Mouse (Mus musculus) forebrain, embryonic 11.5 days (tissue): ENCODE measurements at regions not wholly inside any gene's neighbourhood (a gene's known extent, or its start where the extent isn't known, plus 50 kb on each side); places are given as distances from the start of the nearest gene placed in this dataset.
A peak's percentile ranks its signal among the peaks of the same experiment; 100 is the strongest.

Experiments
- ATAC-seq: fragments of 200-750 bp; cut with Nextera tagmentation; replicated peaks from 2 replicates; pipeline ENCODE4 v1.8.0; 2017; ENCODE audit warnings: moderate TSS enrichment; ENCODE audit not compliant: low FRiP score
- DNase-seq: peaks from one replicate; pipeline ENCODE4 v3.0.0-alpha.2; 2017; ENCODE audit warnings: low spot score
- H3K27ac ChIP-seq: fragments of 300-500 bp; sonication (generic); 2 replicates; pipeline ENCODE4 v1.5.1; 2014; ENCODE audit warnings: low read depth, low read length
- H3K27me3 ChIP-seq: fragments of 300-500 bp; sonication (generic); 2 replicates; pipeline ENCODE4 v1.6.1; 2014; ENCODE audit warnings: mild to moderate bottlenecking, low read length, mixed read lengths; ENCODE audit not compliant: control insufficient read depth, insufficient read depth
- H3K36me3 ChIP-seq: fragments of 300-500 bp; sonication (generic); 2 replicates; pipeline ENCODE4 v1.6.1; 2014; ENCODE audit warnings: mild to moderate bottlenecking, low read length, moderate library complexity, mixed read lengths; ENCODE audit not compliant: control insufficient read depth, insufficient read depth
- H3K4me1 ChIP-seq: fragments of 300-500 bp; sonication (generic); replicated peaks from 2 replicates; pipeline ENCODE4 v1.6.1; 2014; ENCODE audit warnings: low read length, mixed read lengths; ENCODE audit not compliant: control insufficient read depth, insufficient read depth
- H3K4me2 ChIP-seq: fragments of 300-500 bp; sonication (generic); 2 replicates; pipeline ENCODE4 v1.6.1; 2014; ENCODE audit warnings: low read depth, mild to moderate bottlenecking, low read length, moderate library complexity, mixed read lengths; ENCODE audit not compliant: severe bottlenecking
- H3K4me3 ChIP-seq: fragments of 300-500 bp; sonication (generic); 2 replicates; pipeline ENCODE4 v1.5.1; 2014; ENCODE audit warnings: low read depth, low read length
- H3K9ac ChIP-seq: fragments of 300-500 bp; sonication (generic); 2 replicates; pipeline ENCODE4 v1.6.1; 2014; ENCODE audit warnings: low read length
- H3K9me3 ChIP-seq: fragments of 300-500 bp; sonication (generic); 2 replicates; pipeline ENCODE4 v1.6.1; 2016; ENCODE audit warnings: low read length, mixed read lengths; ENCODE audit not compliant: control insufficient read depth
- WGBS: fragments of 180-500 bp; shearing (Covaris S2); extraction: QIAGEN DNeasy Blood & Tissue Kit; methylation state at CpG from one replicate; pipeline ENCODE4 v1.1.7; 2014; 5-methylcytosine and 5-hydroxymethylcytosine counted together

GRCm38 (mm10) chr11:63299712-63300581 is 171.2 kb downstream of the Pmp22 start:
- Histone ChIP-seq H3K4me1 (peaks cover 12% of the 10 kb centered on the region; the same call in 1 of the 2 replicates), H3K27me3 (no peaks in the 10 kb centered on the region; the same call in 1 of the 2 replicates), H3K36me3 (no peaks in the 10 kb centered on the region), H3K9me3 (no peaks in the 10 kb centered on the region), H3K9ac (no peak overlapping the region), H3K27ac (peak overlapping the region; percentile 72), H3K4me3 (no peak overlapping the region), H3K4me2 (no peak overlapping the region; the same call in 1 of the 2 replicates)
- 7% methylated on average over 14 of the region's 14 CpGs for WGBS
- DNase-seq (peak; percentile 72), ATAC-seq (peak; percentile 95)

DNA sequence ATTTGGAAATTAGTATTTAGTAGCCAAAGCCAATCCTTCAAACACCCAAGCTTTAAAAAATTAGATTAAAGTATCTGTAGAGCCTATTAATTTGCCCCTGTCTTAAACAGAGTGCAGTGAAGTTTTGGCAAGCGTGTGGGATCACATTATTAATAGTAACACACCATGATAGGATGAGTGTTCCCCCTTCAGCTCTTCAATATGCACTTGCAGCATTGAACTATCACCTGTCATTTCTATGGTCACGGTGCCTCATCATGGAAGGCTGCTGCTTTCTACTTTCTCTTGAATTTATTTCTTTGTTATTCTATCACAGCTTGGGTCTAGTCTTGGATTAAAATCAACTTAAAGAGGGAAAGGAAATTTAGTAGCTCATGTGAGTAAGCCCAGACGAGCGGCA is 196.4 kb downstream of the Pmp22 start:
- H3K27me3 ChIP-seq: no peaks in the 10 kb centered on the region
- H3K27ac ChIP-seq: no peak overlapping the region
- no peaks in the 10 kb centered on the region for H3K9me3 ChIP-seq
- H3K4me3 ChIP-seq: no peak overlapping the region
- H3K4me1 ChIP-seq: no peaks in the 10 kb centered on the region
- H3K36me3 ChIP-seq: no peaks in the 10 kb centered on the region
- DNase-seq (no peak), ATAC-seq (no peak)
- H3K9ac ChIP-seq: no peak overlapping the region
- no peak overlapping the region for H3K4me2 ChIP-seq
- WGBS: 91% methylated on average over 4 of the region's 4 CpGs

DNA sequence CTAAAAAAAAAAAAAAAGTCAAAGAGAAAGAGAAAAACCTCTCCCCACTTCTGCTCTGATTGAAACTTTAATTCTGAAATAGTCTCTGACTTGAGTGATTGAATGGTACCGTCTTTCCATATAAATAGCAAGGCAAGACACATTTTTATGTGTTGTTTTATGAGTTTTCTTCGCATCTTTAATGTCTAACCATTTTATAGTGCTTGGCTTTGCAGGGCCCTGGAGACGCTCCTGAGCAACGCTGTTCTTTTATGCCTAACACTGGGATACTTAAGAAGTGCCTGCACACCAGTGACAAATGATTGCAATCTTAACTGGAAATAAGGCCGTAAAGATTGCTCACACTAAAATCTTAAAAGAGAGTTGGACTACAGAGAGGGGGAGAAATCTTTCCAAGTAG is 198.1 kb downstream of the Pmp22 start:
- no peak overlapping the region for H3K27ac ChIP-seq
- DNase-seq (no peak), ATAC-seq (no peak)
- no peaks in the 10 kb centered on the region for H3K36me3 ChIP-seq
- no peak overlapping the region for H3K9ac ChIP-seq
- WGBS: 81% methylated on average over 5 of the region's 5 CpGs
- no peaks in the 10 kb centered on the region for H3K27me3 ChIP-seq
- H3K4me3 ChIP-seq: no peak overlapping the region
- no peaks in the 10 kb centered on the region for H3K9me3 ChIP-seq
- no peak overlapping the region for H3K4me2 ChIP-seq
- no peaks in the 10 kb centered on the region for H3K4me1 ChIP-seq

DNA sequence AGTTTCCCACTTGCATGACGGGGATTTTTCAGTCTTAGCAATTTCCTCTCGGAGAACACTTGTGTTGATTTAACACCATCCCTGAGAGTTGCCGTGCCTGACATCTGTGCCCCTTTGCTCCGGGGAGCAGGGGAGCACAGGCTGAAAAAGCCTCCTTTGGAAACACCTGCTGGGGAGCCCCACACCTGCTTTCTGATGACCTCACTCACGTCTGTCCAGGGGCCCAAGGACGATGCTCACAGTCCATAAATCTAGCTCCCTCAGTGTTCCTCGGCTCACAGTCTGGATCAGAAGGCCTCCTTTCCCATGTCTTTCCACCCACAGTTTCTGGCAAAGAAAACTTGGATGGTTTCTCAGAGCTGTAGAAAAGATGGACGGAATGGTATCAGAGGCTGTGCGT is 208.7 kb downstream of the Pmp22 start:
- Histone ChIP-seq H3K27ac (no peak overlapping the region), H3K27me3 (no peaks in the 10 kb centered on the region), H3K4me2 (no peak overlapping the region), H3K9ac (no peak overlapping the region), H3K4me3 (no peak overlapping the region), H3K36me3 (no peaks in the 10 kb centered on the region), H3K4me1 (no peaks in the 10 kb centered on the region), H3K9me3 (no peaks in the 10 kb centered on the region)
- no peak for ATAC-seq
- WGBS: 81% methylated on average over 9 of the region's 9 CpGs
- no peak for DNase-seq

- H3K36me3 ChIP-seq: no peaks in the 10 kb centered on the region
- no peak overlapping the region for H3K9ac ChIP-seq
- WGBS: 83% methylated on average over 1 of the region's 1 CpGs
- no peaks in the 10 kb centered on the region for H3K4me1 ChIP-seq
- no peak overlapping the region for H3K4me3 ChIP-seq
- no peaks in the 10 kb centered on the region for H3K9me3 ChIP-seq
- DNase-seq (no peak), ATAC-seq (no peak)
- H3K27me3 ChIP-seq: no peaks in the 10 kb centered on the region
- no peak overlapping the region for H3K27ac ChIP-seq
- H3K4me2 ChIP-seq: no peak overlapping the region
These were observed 209.5 kb downstream of the Pmp22 start for GRCm38 (mm10) chr11:63338277-63338676.

DNA sequence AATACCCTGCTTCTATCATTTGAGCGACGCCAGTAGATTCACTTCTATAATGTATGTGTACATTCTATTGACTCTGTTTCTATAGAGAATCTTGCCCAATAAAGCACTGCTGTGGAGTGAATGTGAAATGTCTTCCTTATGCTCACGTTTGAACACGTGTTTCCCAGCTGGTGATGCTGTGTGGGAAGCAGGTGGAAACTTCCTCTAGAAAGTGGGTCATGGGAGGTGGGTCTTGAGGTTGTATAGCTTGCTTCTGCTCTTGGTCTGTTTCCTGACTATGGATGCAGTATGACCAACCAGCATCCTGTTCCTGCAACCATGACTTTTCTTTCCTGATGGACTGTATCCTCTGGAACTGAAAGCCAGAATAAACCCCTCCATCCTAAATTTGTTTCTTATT is 216.9 kb downstream of the Pmp22 start:
- no peaks in the 10 kb centered on the region; the same call in 1 of the 2 replicates for H3K4me1 ChIP-seq
- no peak overlapping the region for H3K4me2 ChIP-seq
- ATAC-seq (no peak), DNase-seq (no peak)
- no peaks in the 10 kb centered on the region for H3K36me3 ChIP-seq
- H3K9ac ChIP-seq: no peak overlapping the region
- peaks cover 2% of the 10 kb centered on the region; the same call in 1 of the 2 replicates for H3K27me3 ChIP-seq
- H3K27ac ChIP-seq: no peak overlapping the region
- H3K9me3 ChIP-seq: no peaks in the 10 kb centered on the region
- H3K4me3 ChIP-seq: no peak overlapping the region
- WGBS: 80% methylated on average over 4 of the region's 4 CpGs

DNA sequence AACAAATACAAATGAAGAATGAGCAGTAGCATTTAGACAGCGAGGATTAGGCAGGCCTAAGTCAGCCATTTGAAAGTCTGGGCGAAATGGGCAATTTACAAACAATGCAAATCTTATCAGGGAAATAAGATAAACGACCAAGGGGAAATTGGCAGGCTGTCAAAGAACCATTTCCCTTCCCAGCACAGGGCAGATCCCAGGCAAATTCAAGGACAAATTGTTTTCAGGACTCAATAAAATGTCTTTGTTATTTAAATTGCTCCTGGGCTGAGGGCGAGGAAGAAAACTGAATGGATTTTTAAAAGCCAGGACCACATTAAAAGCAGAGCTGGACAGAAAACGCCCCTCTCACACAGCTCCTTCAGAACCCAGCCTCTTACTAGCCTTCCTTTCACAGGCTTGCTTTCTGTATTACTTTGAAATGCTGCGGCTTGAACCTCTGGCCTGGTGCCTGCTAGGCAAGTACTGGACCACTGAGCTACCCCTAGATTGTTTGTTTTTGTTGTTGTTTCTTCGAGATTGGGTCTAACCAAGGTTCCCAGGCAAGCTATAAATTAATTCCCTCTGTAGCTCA is 221.4 kb downstream of the Pmp22 start:
- peaks cover 2% of the 10 kb centered on the region; the same call in 1 of the 2 replicates for H3K27me3 ChIP-seq
- DNase-seq (no peak), ATAC-seq (no peak)
- no peaks in the 10 kb centered on the region; the same call in 1 of the 2 replicates for H3K4me1 ChIP-seq
- no peak overlapping the region for H3K9ac ChIP-seq
- H3K4me3 ChIP-seq: no peak overlapping the region
- no peak overlapping the region for H3K4me2 ChIP-seq
- 25% methylated on average over 7 of the region's 7 CpGs for WGBS
- H3K9me3 ChIP-seq: no peaks in the 10 kb centered on the region
- H3K36me3 ChIP-seq: no peaks in the 10 kb centered on the region
- no peak overlapping the region for H3K27ac ChIP-seq

DNA sequence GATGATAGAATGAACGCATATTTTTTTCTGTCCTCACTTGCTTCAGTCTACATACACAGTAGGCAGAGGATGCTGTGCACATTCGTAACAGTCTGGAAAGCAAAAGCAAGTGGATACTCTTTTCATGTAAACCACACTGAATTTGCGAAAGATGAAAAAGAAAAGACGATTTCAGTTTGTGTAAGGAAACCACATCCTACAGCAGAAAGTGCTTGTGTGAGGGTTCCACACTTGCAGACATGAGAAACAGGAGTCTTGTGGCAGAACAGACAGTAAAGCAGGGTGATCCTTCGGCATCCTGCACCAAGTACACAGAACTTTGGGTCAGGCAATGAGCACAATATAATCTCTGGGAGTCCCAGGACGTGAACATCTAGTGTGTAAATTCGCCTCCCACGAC is 223.2 kb downstream of the Pmp22 start:
- 92% methylated on average over 8 of the region's 8 CpGs for WGBS
- no peak for ATAC-seq
- H3K4me1 ChIP-seq: no peaks in the 10 kb centered on the region; the same call in 1 of the 2 replicates
- peaks cover 2% of the 10 kb centered on the region; the same call in 1 of the 2 replicates for H3K27me3 ChIP-seq
- no peaks in the 10 kb centered on the region for H3K9me3 ChIP-seq
- H3K4me3 ChIP-seq: no peak overlapping the region
- H3K4me2 ChIP-seq: no peak overlapping the region
- H3K27ac ChIP-seq: no peak overlapping the region
- no peak for DNase-seq
- no peak overlapping the region for H3K9ac ChIP-seq
- no peaks in the 10 kb centered on the region for H3K36me3 ChIP-seq
